ENCODE assay signal across 17 mouse cellular contexts in genomic region chr11:52117156-52117555, GRCm38 (mm10). TPM values are rescaled to one million over a fixed set of nuclear protein-coding genes. Genes with fewer than 3 reads are reported as not detected.
"Had no signal": no experiment of that assay in that cellular context is flagged by ENCODE, and none has a peak within 500 bp of the region (broad histone marks: within the 10 kb centered on the region; RNA-seq: fewer than 3 reads in every experiment).

No protein-coding gene starts in this region.

- DNase-seq: kidney, adult 18-20 months; kidney, adult 9 months; kidney, postnatal 14 days; kidney, postnatal 4 days; left cerebral cortex, postnatal 4 days; liver, postnatal 0 days; lung, embryonic 14.5 days; midbrain, embryonic 14.5 days; spleen, adult 18-20 months; thymus, adult 18-20 months; thymus, postnatal 4 days had no signal

RNA-seq across cellular contexts. Expression of gene Olfr1373, which starts 28.2 kb away (rescaled TPM):
- total RNA-seq: layer of hippocampus, adult 18-20 months; layer of hippocampus, postnatal 14 days; left cerebral cortex, adult 8-10 months; left cerebral cortex, postnatal 14 days; left cerebral cortex, postnatal 4 days; megakaryocyte-erythroid progenitor cell, adult 5-6 weeks; midbrain, postnatal 0 days had no signal
